Mouse (Mus musculus) heart, postnatal 25 days (tissue): ENCODE data around the gene Gm5475. TPM values are rescaled to one million over a fixed set of nuclear protein-coding genes. Genes with fewer than 3 reads are reported as not detected.
"Not testable (repeated sequence)": the region's sequence is repeated elsewhere in the genome, so short reads cannot be mapped to it uniquely, and the experiment has no call there.

ENCODE experiments used
- DNase-seq: peaks from one replicate; pipeline ENCODE4 v3.0.0; 2022; ENCODE audit warnings: low spot score
- intact Hi-C: fragments of 180-260 bp; cut with DNase I; formaldehyde crosslinking; loops from one replicate; pipeline ENCODE4 v1.15.1; 2025
- total RNA-seq, 2 experiments: library from RNA; stranded (reverse); gene quantifications; 2 replicates each; pipeline ENCODE4 v1.2.3; 2021

Gm5475 gene
- total RNA-seq: not detected

GRCm38 (mm10) chr15:100421758-100422197 is at the start of gene Gm5475:
TSS of gene Gm5475 (plus strand) at chr15:100422147.
- DNase-seq: not testable (repeated sequence)
- intact Hi-C loops: loop anchor here (5.0 kb wide), 1 partner anchor 36 kb away; no protein-coding TSS in a partner anchor

- intact Hi-C loops: loop anchor here (2.0 to 10.0 kb wide), 2 partner anchors 60 to 112 kb away; no protein-coding TSS in a partner anchor
- DNase-seq: no peak
Measured at GRCm38 (mm10) chr15:100375066-100375465, 46.9 kb upstream of the Gm5475 start.

GRCm38 (mm10) chr15:100377847-100378505 is 44.0 kb upstream of the Gm5475 start:
- DNase-seq: not testable (repeated sequence)
- intact Hi-C loops: loop anchor here (10.0 kb wide), 1 partner anchor 63 kb away; no protein-coding TSS in a partner anchor

- no peak for DNase-seq
- intact Hi-C loops: loop anchor here (10.0 kb wide), 1 partner anchor 65 kb away; no protein-coding TSS in a partner anchor
Measured at GRCm38 (mm10) chr15:100379658-100380057, 42.3 kb upstream of the Gm5475 start.

- no peak for DNase-seq
- intact Hi-C loops: no loop called here
Measured at GRCm38 (mm10) chr15:100380104-100380503, 41.8 kb upstream of the Gm5475 start.

- DNase-seq: no peak
- intact Hi-C loops: no loop called here
Measured at GRCm38 (mm10) chr15:100385705-100386104, 36.2 kb upstream of the Gm5475 start.

- no peak for DNase-seq
- intact Hi-C loops: no loop called here
Measured at GRCm38 (mm10) chr15:100387544-100388223, 34.3 kb upstream of the Gm5475 start.

- intact Hi-C loops: no loop called here
- DNase-seq: no peak
Measured at GRCm38 (mm10) chr15:100388224-100388835, 33.6 kb upstream of the Gm5475 start.

GRCm38 (mm10) chr15:100388886-100389285 is 33.1 kb upstream of the Gm5475 start:
- no peak for DNase-seq
- intact Hi-C loops: no loop called here

- no peak for DNase-seq
- intact Hi-C loops: no loop called here
Measured at GRCm38 (mm10) chr15:100391066-100391465, 30.9 kb upstream of the Gm5475 start.

GRCm38 (mm10) chr15:100391599-100391998 is 30.3 kb upstream of the Gm5475 start:
- DNase-seq: no peak
- intact Hi-C loops: no loop called here

- intact Hi-C loops: no loop called here
- no peak for DNase-seq
Measured at GRCm38 (mm10) chr15:100393016-100393415, 28.9 kb upstream of the Gm5475 start.

- DNase-seq: no peak
- intact Hi-C loops: loop anchor here (5.0 kb wide), 1 partner anchor 62 kb away; no protein-coding TSS in a partner anchor
Measured at GRCm38 (mm10) chr15:100395561-100395960, 26.4 kb upstream of the Gm5475 start.

GRCm38 (mm10) chr15:100400592-100401250 is 21.2 kb upstream of the Gm5475 start:
- DNase-seq: no peak

GRCm38 (mm10) chr15:100401811-100402210 is 20.1 kb upstream of the Gm5475 start:
- DNase-seq: no peak
- intact Hi-C loops: no loop called here

More at GRCm38 (mm10) chr15:100400592-100401250, 21.2 kb upstream of the Gm5475 start:
- intact Hi-C loops: no loop called here

GRCm38 (mm10) chr15:100402347-100402746 is 19.6 kb upstream of the Gm5475 start:
- DNase-seq: no peak
- intact Hi-C loops: no loop called here

GRCm38 (mm10) chr15:100402798-100403197 is 19.1 kb upstream of the Gm5475 start:
- DNase-seq: no peak
- intact Hi-C loops: no loop called here

- intact Hi-C loops: no loop called here
- DNase-seq: no peak
Measured at GRCm38 (mm10) chr15:100403318-100404000, 18.5 kb upstream of the Gm5475 start.

- intact Hi-C loops: no loop called here
- DNase-seq: no peak
Measured at GRCm38 (mm10) chr15:100406088-100406487, 15.9 kb upstream of the Gm5475 start.
